12 mouse cellular contexts compared by ENCODE assay signal in the genomic region with DNA sequence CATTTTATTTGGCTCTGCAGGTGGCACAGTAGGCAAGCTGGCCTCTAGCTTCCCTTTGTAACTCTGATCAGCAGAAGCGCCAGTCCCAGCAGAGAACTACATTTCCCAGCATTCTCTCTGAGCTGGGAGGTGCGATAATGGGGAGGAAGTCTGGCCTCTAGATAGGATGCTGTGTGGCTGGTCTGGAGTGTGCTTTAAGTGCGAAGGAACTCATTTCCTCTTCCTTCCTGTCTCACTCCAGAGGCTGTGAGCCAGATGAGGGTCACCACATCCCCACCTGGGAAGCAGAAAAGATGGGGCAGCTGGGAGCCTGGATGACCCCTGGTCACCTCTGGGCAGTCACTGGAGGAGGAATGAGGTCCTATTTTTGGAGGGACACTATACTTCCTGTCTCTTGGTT. TPM values are rescaled to one million over a fixed set of nuclear protein-coding genes. Genes with fewer than 3 reads are reported as not detected.
DNase-seq lines count a peak whose midpoint lies in the region; ATAC-seq lines count a peak whose summit lies in the region.
"Had no signal": no experiment of that assay in that cellular context is flagged by ENCODE, and none has a peak within 500 bp of the region (broad histone marks: within the 10 kb centered on the region; RNA-seq: fewer than 3 reads in every experiment).

No protein-coding gene starts in this region.

- no peaks in the 10 kb centered on the region for H3K27me3 ChIP-seq in heart, embryonic 16.5 days (ENCODE audit: control insufficient read depth, insufficient read depth, low read length)
- no peaks in the 10 kb centered on the region for H3K27me3 ChIP-seq in limb, embryonic 10.5 days (ENCODE audit: low read depth, poor library complexity, severe bottlenecking)
- H3K27me3 ChIP-seq: liver, embryonic 13.5 days had no signal

- ATAC-seq in heart, embryonic 16.5 days (replicated peaks; ENCODE audit: extremely low read depth, insufficient read depth, low FRiP score): 0 out of 2 replicates have a peak, but pooled peaks have one; percentile 35
- ATAC-seq in common myeloid progenitor, adult 5-6 weeks (replicated peaks; ENCODE audit: low read depth, poor library complexity, severe bottlenecking): peak; percentile 95
- ATAC-seq in erythroid progenitor cell, adult 5-6 weeks (replicated peaks; ENCODE audit: low FRiP score, poor library complexity, severe bottlenecking): no peak

- 24% methylated on average over 3 of the region's 3 CpGs for WGBS in heart, embryonic 16.5 days
- WGBS in limb, embryonic 10.5 days: 13% methylated on average over 3 of the region's 3 CpGs

- H3K27ac ChIP-seq in heart, embryonic 16.5 days (ENCODE audit: low read length): no peak overlapping the region
- peak overlapping the region; percentile 83 for H3K27ac ChIP-seq in limb, embryonic 10.5 days
- H3K27ac ChIP-seq: liver, embryonic 13.5 days had no signal

- H3K36me3 ChIP-seq in heart, embryonic 16.5 days (ENCODE audit: control insufficient read depth, insufficient read depth): no peaks in the 10 kb centered on the region
- no peaks in the 10 kb centered on the region for H3K36me3 ChIP-seq in limb, embryonic 10.5 days
- H3K36me3 ChIP-seq: liver, embryonic 13.5 days had no signal

- H3K4me2 ChIP-seq in heart, embryonic 16.5 days (ENCODE audit: low read depth, low read length): no peak overlapping the region
- H3K4me2 ChIP-seq: liver, embryonic 13.5 days had no signal

- H3K4me3 ChIP-seq in heart, embryonic 16.5 days (ENCODE audit: low read length): no peak overlapping the region
- H3K4me3 ChIP-seq in limb, embryonic 10.5 days: no peak overlapping the region
- H3K4me3 ChIP-seq: liver, embryonic 13.5 days had no signal

- H3K4me1 ChIP-seq in heart, embryonic 16.5 days (ENCODE audit: control insufficient read depth, insufficient read depth, low read length): peaks cover 2% of the 10 kb centered on the region; the same call in 1 of the 2 replicates
- H3K4me1 ChIP-seq in limb, embryonic 10.5 days: peaks cover 80% of the 10 kb centered on the region

- H3K9ac ChIP-seq in heart, embryonic 16.5 days (ENCODE audit: low read length): no peak overlapping the region
- H3K9ac ChIP-seq: liver, embryonic 13.5 days had no signal

- no peaks in the 10 kb centered on the region for H3K9me3 ChIP-seq in heart, embryonic 16.5 days (replicated peaks; ENCODE audit: control insufficient read depth, low read length)
- H3K9me3 ChIP-seq in limb, embryonic 10.5 days (replicated peaks): no peaks in the 10 kb centered on the region
- H3K9me3 ChIP-seq: liver, embryonic 13.5 days had no signal

- no peak for DNase-seq in heart, adult 9 months (ENCODE audit: low spot score in 2 of 2)
- DNase-seq in A20 (ENCODE audit: low read depth, low spot score): peak; percentile 31
- peak; percentile 46 for DNase-seq in limb, embryonic 10.5 days (ENCODE audit: low spot score)
- no peak for DNase-seq in right cerebral cortex, postnatal 4 days
- no peak for DNase-seq in testis, postnatal 10 days (ENCODE audit: low spot score)
- DNase-seq: cerebellum, adult 9-11 months; gastrocnemius, postnatal 25 days; liver, embryonic 13.5 days; right cerebral cortex, postnatal 25 days had no signal

RNA-seq across cellular contexts. Expression of gene Foxl1, which starts 48.6 kb away (rescaled TPM):
- 0.49 and 0.62 TPM in 2 replicates for polyA plus RNA-seq in heart, embryonic 16.5 days (2015; fragmentation: Nextera tagmentation; extraction: Ambion mirVana)
- total RNA-seq in common myeloid progenitor, adult 5-6 weeks (2017): not detected in 2 replicates
- polyA plus RNA-seq in limb, embryonic 10.5 days (2016; fragmentation: Nextera tagmentation; extraction: Ambion mirVana): 0.13 and 0.15 TPM in 2 replicates
- not detected in 2 replicates for total RNA-seq in erythroid progenitor cell, adult 5-6 weeks (2015; ENCODE audit: low replicate concordance)
- total RNA-seq in erythroid progenitor cell, adult 5-6 weeks (2017; ENCODE audit: low replicate concordance): not detected in 2 replicates
- total RNA-seq: gastrocnemius, postnatal 25 days had no signal

Comparison
In these comparisons a context has a peak if more than half of its experiments do, and no peak if none do; other contexts are left out.
1. DNase-seq: peak in A20 (single experiment) and limb, embryonic 10.5 days (single experiment); none in heart, adult 9 months (0 of 2), right cerebral cortex, postnatal 4 days (single experiment) and testis, postnatal 10 days (single experiment).